Mouse (Mus musculus) cortical plate, adult 2 months (tissue): Measurements from ENCODE around the gene Hnrnph1.

Experiments
- CTCF ChIP-seq: fragments of 200-500 bp; IDR thresholded peaks from 2 replicates; pipeline ENCODE4 v1.5.1; 2011; ENCODE audit warnings: mild to moderate bottlenecking, control low read depth, low read length; ENCODE audit not compliant: insufficient read depth; ENCODE audit errors: extremely low read depth
- POLR2A ChIP-seq: fragments of 200-500 bp; IDR thresholded peaks from 2 replicates; pipeline ENCODE4 v1.6.1; 2011; ENCODE audit warnings: mild to moderate bottlenecking, low read length, control low read depth; ENCODE audit not compliant: insufficient read depth; ENCODE audit errors: extremely low read depth

DNA sequence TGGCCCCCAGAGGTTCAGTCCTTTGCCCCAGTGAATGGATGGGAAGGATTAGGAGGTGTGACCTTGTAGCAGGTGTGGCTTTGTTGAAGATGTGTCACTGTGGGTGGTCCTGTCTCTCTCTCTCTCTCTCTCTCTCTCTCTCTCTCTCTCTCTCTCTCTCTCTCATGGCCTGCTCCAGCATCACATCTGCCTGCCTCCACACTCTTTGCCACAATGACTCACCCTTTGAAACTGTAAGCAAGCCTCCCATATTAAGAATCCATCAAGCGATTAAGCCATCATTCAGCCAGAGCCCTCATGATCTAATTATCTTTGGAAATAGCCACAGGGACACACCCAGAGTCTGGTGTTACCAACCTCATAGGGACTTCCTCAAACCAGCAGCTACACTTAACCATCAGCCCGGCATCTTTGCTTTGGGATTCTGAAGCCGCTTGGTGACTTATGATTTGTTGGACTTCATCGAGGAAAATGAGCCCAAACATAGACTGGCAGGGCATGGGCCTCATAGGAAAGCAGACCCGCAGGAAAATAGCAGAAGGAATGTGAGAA lies 7.4 kb upstream of the Hnrnph1 start:
- TF ChIP-seq CTCF (no peak), POLR2A (no peak)
